In genomic region chr19:32675766-32676165, GRCm38 (mm10) we compare ENCODE assay signal across 25 mouse cellular contexts.
A peak's percentile ranks its signal among the peaks of the same experiment; 100 is the strongest.
DNase-seq lines count a peak whose midpoint lies in the region; ATAC-seq and TF ChIP-seq lines count a peak whose summit lies in the region.
"Had no signal": no experiment of that assay in that cellular context is flagged by ENCODE, and none has a peak within 500 bp of the region (broad histone marks: within the 10 kb centered on the region; RNA-seq: fewer than 3 reads in every experiment).

No protein-coding gene starts in this region.

- H3K4me3 ChIP-seq in midbrain, postnatal 0 days (ENCODE audit: low read depth, low read length): no peak overlapping the region
- H3K4me3 ChIP-seq: embryonic facial prominence, embryonic 13.5 days; embryonic facial prominence, embryonic 15.5 days; forebrain, embryonic 10.5 days; forebrain, embryonic 12.5 days had no signal

- H3K4me2 ChIP-seq in midbrain, postnatal 0 days (ENCODE audit: low read depth, low read length, poor library complexity, severe bottlenecking): no peak overlapping the region
- H3K4me2 ChIP-seq: embryonic facial prominence, embryonic 13.5 days; embryonic facial prominence, embryonic 15.5 days; forebrain, embryonic 12.5 days had no signal

- no peak for TF ChIP-seq CTCF in midbrain, postnatal 0 days (IDR thresholded peaks at IDR 0.05)

- no peaks in the 10 kb centered on the region for H3K27me3 ChIP-seq in midbrain, postnatal 0 days (ENCODE audit: insufficient read depth, low read length)
- H3K27me3 ChIP-seq: CH12.LX; embryonic facial prominence, embryonic 13.5 days; embryonic facial prominence, embryonic 15.5 days; forebrain, embryonic 12.5 days had no signal

- H3K9me3 ChIP-seq in midbrain, postnatal 0 days (ENCODE audit: low read length): no peaks in the 10 kb centered on the region
- H3K9me3 ChIP-seq: embryonic facial prominence, embryonic 13.5 days; embryonic facial prominence, embryonic 15.5 days; forebrain, embryonic 10.5 days; forebrain, embryonic 12.5 days; G1E had no signal

- DNase-seq in 3T3-L1 (ENCODE audit: low read depth, low spot score): peak; percentile 77
- peak; percentile 73 for DNase-seq in NIH3T3 (ENCODE audit: low read depth)
- peak; percentile 17 for DNase-seq in fibroblast of lung, adult 2 months (ENCODE audit: low read depth)
- DNase-seq in midbrain, postnatal 0 days (ENCODE audit: low spot score): no peak
- DNase-seq in left cerebral cortex, adult 9 months (ENCODE audit: low spot score in 2 of 2): no peak
- DNase-seq: adrenal gland, adult 2 months; adrenal gland, postnatal 10 days; adrenal gland, postnatal 25 days; B cell, adult 2 months; cerebellum, adult 11 months; cerebellum, adult 18-20 months; cerebellum, adult 8-10 months; cerebellum, adult 9-11 months; cerebellum, postnatal 14 days; cerebellum, postnatal 36 days; embryo, embryonic 11 days had no signal

- H3K4me1 ChIP-seq in midbrain, postnatal 0 days (ENCODE audit: insufficient read depth, low read length): no peaks in the 10 kb centered on the region
- H3K4me1 ChIP-seq: embryonic facial prominence, embryonic 13.5 days; embryonic facial prominence, embryonic 15.5 days; forebrain, embryonic 10.5 days; forebrain, embryonic 12.5 days had no signal

- peaks cover 18% of the 10 kb centered on the region for H3K36me3 ChIP-seq in midbrain, postnatal 0 days (ENCODE audit: insufficient read depth, low read length)

- ATAC-seq in midbrain, postnatal 0 days (ENCODE audit: low FRiP score): no peak
- ATAC-seq: CD4-positive, CD25-positive, alpha-beta regulatory T cell, adult 4 months; forebrain, embryonic 14.5 days; forebrain, embryonic 16.5 days had no signal

- no peak overlapping the region for H3K27ac ChIP-seq in midbrain, postnatal 0 days (ENCODE audit: low read depth, low read length)
- H3K27ac ChIP-seq: embryonic facial prominence, embryonic 13.5 days; embryonic facial prominence, embryonic 15.5 days; forebrain, embryonic 10.5 days; forebrain, embryonic 12.5 days had no signal

- WGBS in midbrain, postnatal 0 days: 96% methylated on average over 3 of the region's 3 CpGs

- no peak overlapping the region for H3K9ac ChIP-seq in midbrain, postnatal 0 days (replicated peaks; ENCODE audit: low read length, poor library complexity, severe bottlenecking)
- H3K9ac ChIP-seq: embryonic facial prominence, embryonic 13.5 days; embryonic facial prominence, embryonic 15.5 days; forebrain, embryonic 12.5 days had no signal

Comparison
In these comparisons a context has a peak if more than half of its experiments do, and no peak if none do; other contexts are left out.
1. DNase-seq: peak in 3T3-L1 (single experiment), NIH3T3 (single experiment) and fibroblast of lung, adult 2 months (single experiment); none in midbrain, postnatal 0 days (single experiment) and left cerebral cortex, adult 9 months (0 of 2).